ENCODE assay signal across 18 mouse cellular contexts in genomic region chr2:20559723-20560122, GRCm38 (mm10).
DNase-seq lines count a peak whose midpoint lies in the region; ATAC-seq and TF ChIP-seq lines count a peak whose summit lies in the region.
"Had no signal": no experiment of that assay in that cellular context is flagged by ENCODE, and none has a peak within 500 bp of the region (broad histone marks: within the 10 kb centered on the region; RNA-seq: fewer than 3 reads in every experiment).

No protein-coding gene starts in this region.

- no peak overlapping the region for H3K9ac ChIP-seq in kidney, postnatal 0 days (ENCODE audit: low read depth, low read length)
- no peak overlapping the region for H3K9ac ChIP-seq in kidney, embryonic 15.5 days
- no peak overlapping the region for H3K9ac ChIP-seq in ES-Bruce4 (ENCODE audit: low read depth, poor library complexity, severe bottlenecking)
- peak overlapping the region; percentile 30; the same call in 1 of the 2 replicates for H3K9ac ChIP-seq in intestine, embryonic 16.5 days (ENCODE audit: low read depth, low read length)
- H3K9ac ChIP-seq: forebrain, embryonic 13.5 days; hindbrain, embryonic 14.5 days; lung, embryonic 14.5 days had no signal

- H3K9me3 ChIP-seq in kidney, postnatal 0 days (replicated peaks; ENCODE audit: low read length), result no peaks in the 10 kb centered on the region
- H3K9me3 ChIP-seq in kidney, embryonic 15.5 days (replicated peaks), result no peaks in the 10 kb centered on the region
- H3K9me3 ChIP-seq in ES-Bruce4 (replicated peaks; ENCODE audit: control insufficient read depth, insufficient read depth, low read length, poor library complexity, severe bottlenecking), result no peaks in the 10 kb centered on the region
- no peaks in the 10 kb centered on the region for H3K9me3 ChIP-seq in intestine, embryonic 16.5 days (ENCODE audit: control insufficient read depth, low read length)
- H3K9me3 ChIP-seq: forebrain, embryonic 13.5 days; heart, embryonic 10.5 days; midbrain, embryonic 10.5 days had no signal

- TF ChIP-seq EP300 in ES-Bruce4 (IDR thresholded peaks at IDR 0.05; ENCODE audit: insufficient read depth, low read depth, low read length), result 0 out of 2 replicates have a peak, but pooled peaks have one; percentile 7

- H3K4me3 ChIP-seq in kidney, postnatal 0 days (replicated peaks; ENCODE audit: low read depth, low read length), result no peak overlapping the region
- no peak overlapping the region for H3K4me3 ChIP-seq in kidney, embryonic 15.5 days (replicated peaks)
- no peak overlapping the region for H3K4me3 ChIP-seq in ES-Bruce4 (ENCODE audit: low read depth, low read length)
- peak overlapping the region; percentile 10; the same call in 1 of the 2 replicates for H3K4me3 ChIP-seq in intestine, embryonic 16.5 days (ENCODE audit: low read length)
- H3K4me3 ChIP-seq: forebrain, embryonic 13.5 days; heart, embryonic 10.5 days; midbrain, embryonic 10.5 days; myocyte had no signal

- no peaks in the 10 kb centered on the region for H3K27me3 ChIP-seq in kidney, postnatal 0 days (ENCODE audit: insufficient read depth, low read length)
- H3K27me3 ChIP-seq in kidney, embryonic 15.5 days, result no peaks in the 10 kb centered on the region
- H3K27me3 ChIP-seq in ES-Bruce4 (ENCODE audit: control insufficient read depth, insufficient read depth, low read length, poor library complexity, severe bottlenecking), result no peaks in the 10 kb centered on the region
- no peaks in the 10 kb centered on the region for H3K27me3 ChIP-seq in intestine, embryonic 16.5 days (replicated peaks; ENCODE audit: control insufficient read depth, insufficient read depth, low read length)
- H3K27me3 ChIP-seq: forebrain, embryonic 13.5 days had no signal

- H3K27ac ChIP-seq in kidney, postnatal 0 days, result no peak overlapping the region; the same call in 1 of the 2 replicates
- H3K27ac ChIP-seq in kidney, embryonic 15.5 days, result no peak overlapping the region
- H3K27ac ChIP-seq in ES-Bruce4 (ENCODE audit: insufficient read depth, low read length), result peak overlapping the region; percentile 47; the same call in 1 of the 2 replicates
- peak overlapping the region; percentile 80 for H3K27ac ChIP-seq in intestine, embryonic 16.5 days (ENCODE audit: low read length)
- H3K27ac ChIP-seq: forebrain, embryonic 13.5 days; heart, embryonic 10.5 days; hindbrain, embryonic 14.5 days; midbrain, embryonic 10.5 days had no signal

- no peaks in the 10 kb centered on the region for H3K36me3 ChIP-seq in kidney, postnatal 0 days (ENCODE audit: insufficient read depth, low read length)
- 0 out of 2 replicates have a peak, but pooled peaks cover 5% of the 10 kb centered on the region for H3K36me3 ChIP-seq in kidney, embryonic 15.5 days
- H3K36me3 ChIP-seq in ES-Bruce4 (ENCODE audit: control insufficient read depth, insufficient read depth, low read length, poor library complexity, severe bottlenecking), result peaks cover 12% of the 10 kb centered on the region
- no peaks in the 10 kb centered on the region for H3K36me3 ChIP-seq in intestine, embryonic 16.5 days (ENCODE audit: control insufficient read depth, insufficient read depth, low read length)
- H3K36me3 ChIP-seq: heart, embryonic 10.5 days; midbrain, embryonic 10.5 days had no signal

- no peak for DNase-seq in kidney, postnatal 0 days (ENCODE audit: low spot score)
- peak; percentile 46 for DNase-seq in NIH3T3 (ENCODE audit: low read depth)
- DNase-seq in right cerebral cortex, adult 18-20 months, result no peak
- DNase-seq in layer of hippocampus, adult 9-10 months (ENCODE audit: low spot score), result no peak
- DNase-seq: adrenal gland, postnatal 25 days; cerebellum, adult 9-11 months; kidney, postnatal 10 days; lung, embryonic 14.5 days; right cerebral cortex, postnatal 14 days; thymus, adult 2 months had no signal

- TF ChIP-seq POLR2A in ES-Bruce4 (IDR thresholded peaks at IDR 0.05; ENCODE audit: insufficient read depth, low read length), result no peak

- ATAC-seq in kidney, postnatal 0 days (replicated peaks; ENCODE audit: low FRiP score, low read depth), result 0 out of 2 replicates have a peak, but pooled peaks have one; percentile 33
- ATAC-seq in kidney, embryonic 15.5 days (replicated peaks; ENCODE audit: low FRiP score), result no peak
- peak; percentile 71 for ATAC-seq in intestine, embryonic 16.5 days
- ATAC-seq: forebrain, embryonic 13.5 days had no signal

- TF ChIP-seq CTCF in kidney, postnatal 0 days (IDR thresholded peaks at IDR 0.05; ENCODE audit: low read depth), result no peak
- TF ChIP-seq CTCF in ES-Bruce4 (IDR thresholded peaks at IDR 0.05; ENCODE audit: low read depth, low read length), result no peak

- no peak overlapping the region for H3K4me2 ChIP-seq in kidney, postnatal 0 days (ENCODE audit: low read length)
- no peak overlapping the region for H3K4me2 ChIP-seq in kidney, embryonic 15.5 days
- no peak overlapping the region; the same call in 1 of the 2 replicates for H3K4me2 ChIP-seq in intestine, embryonic 16.5 days (ENCODE audit: low read depth, low read length)
- H3K4me2 ChIP-seq: forebrain, embryonic 13.5 days; hindbrain, embryonic 14.5 days; lung, embryonic 14.5 days had no signal

- WGBS in kidney, postnatal 0 days, result 28% methylated on average over 2 of the region's 2 CpGs
- WGBS in kidney, embryonic 15.5 days, result 54% methylated on average over 2 of the region's 2 CpGs
- 42% methylated on average over 2 of the region's 2 CpGs for WGBS in intestine, embryonic 16.5 days

- H3K4me1 ChIP-seq in kidney, postnatal 0 days (replicated peaks; ENCODE audit: insufficient read depth, low read length), result peaks cover 26% of the 10 kb centered on the region
- peaks cover 32% of the 10 kb centered on the region for H3K4me1 ChIP-seq in kidney, embryonic 15.5 days
- H3K4me1 ChIP-seq in ES-Bruce4 (ENCODE audit: control insufficient read depth, insufficient read depth, low read length), result peaks cover 7% of the 10 kb centered on the region
- H3K4me1 ChIP-seq in intestine, embryonic 16.5 days (ENCODE audit: control insufficient read depth, insufficient read depth, low read length), result peaks cover 10% of the 10 kb centered on the region
- H3K4me1 ChIP-seq: forebrain, embryonic 13.5 days had no signal

Comparison
In these comparisons a context has a peak if more than half of its experiments do, and no peak if none do; other contexts are left out.
1. H3K27ac ChIP-seq: peak in ES-Bruce4 (single experiment) and intestine, embryonic 16.5 days (single experiment); none in kidney, postnatal 0 days (single experiment) and kidney, embryonic 15.5 days (single experiment).